Comparison of ENCODE assay signal across 9 mouse cellular contexts in the genomic region with DNA sequence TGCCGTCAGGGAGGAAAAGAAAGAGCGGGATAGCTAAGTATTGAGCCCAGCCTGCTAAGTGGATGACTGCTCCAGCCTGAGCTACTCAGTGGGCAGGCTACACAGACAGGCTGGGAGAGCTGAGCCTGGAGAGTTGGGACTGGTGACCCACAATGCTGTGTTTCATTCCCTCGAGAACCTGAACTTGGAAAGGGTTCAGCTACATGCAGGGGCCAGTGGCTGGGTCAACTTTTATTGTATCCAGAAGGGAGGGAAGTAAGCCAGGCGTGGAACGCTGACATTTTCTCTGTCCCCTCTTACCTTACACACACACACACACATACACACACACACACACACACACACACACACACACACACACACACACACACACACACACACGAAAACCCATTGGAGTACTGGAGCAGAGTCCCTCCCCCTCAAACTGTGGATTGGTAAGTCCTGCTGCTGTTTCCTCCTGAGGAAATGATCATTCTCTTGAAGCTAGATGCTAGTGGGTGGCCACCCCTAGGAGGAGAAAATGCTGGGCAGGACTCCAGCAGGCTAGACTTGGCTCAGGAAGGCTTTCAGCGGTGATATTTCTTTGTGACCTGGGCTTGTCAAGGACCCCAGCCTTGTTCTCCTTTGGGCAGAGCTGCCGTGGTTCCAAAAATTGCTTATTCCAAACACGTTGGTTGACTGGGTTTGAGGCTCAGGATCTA. TPM values are rescaled to one million over a fixed set of nuclear protein-coding genes. Genes with fewer than 3 reads are reported as not detected.
A peak's percentile ranks its signal among the peaks of the same experiment; 100 is the strongest.
DNase-seq lines count a peak whose midpoint lies in the region; ATAC-seq and TF ChIP-seq lines count a peak whose summit lies in the region.
"Had no signal": no experiment of that assay in that cellular context is flagged by ENCODE, and none has a peak within 500 bp of the region (broad histone marks: within the 10 kb centered on the region; RNA-seq: fewer than 3 reads in every experiment).

No protein-coding gene starts in this region.

- TF ChIP-seq CTCF in brain, embryonic 14.5 days (IDR thresholded peaks at IDR 0.05; ENCODE audit: borderline replicate concordance, extremely low read depth, insufficient read depth, insufficient read length): no peak

- peak overlapping the region; percentile 89 for H3K27ac ChIP-seq in heart, embryonic 16.5 days (ENCODE audit: low read length)
- peak overlapping the region; percentile 36; the same call in 1 of the 2 replicates for H3K27ac ChIP-seq in limb, embryonic 10.5 days
- 0 out of 2 replicates have a peak overlapping the region, but pooled peaks have one; percentile 13 for H3K27ac ChIP-seq in midbrain, embryonic 16.5 days (ENCODE audit: low read length)
- H3K27ac ChIP-seq: neural tube, embryonic 12.5 days had no signal

- peaks cover 4% of the 10 kb centered on the region; the same call in 1 of the 2 replicates for H3K36me3 ChIP-seq in heart, embryonic 16.5 days (ENCODE audit: control insufficient read depth, insufficient read depth)
- peaks cover 5% of the 10 kb centered on the region; the same call in 1 of the 2 replicates for H3K36me3 ChIP-seq in limb, embryonic 10.5 days
- no peaks in the 10 kb centered on the region for H3K36me3 ChIP-seq in midbrain, embryonic 16.5 days (ENCODE audit: control insufficient read depth, insufficient read depth, low read length)
- H3K36me3 ChIP-seq: neural tube, embryonic 12.5 days had no signal

- H3K4me1 ChIP-seq in heart, embryonic 16.5 days (ENCODE audit: control insufficient read depth, insufficient read depth, low read length): peaks cover 37% of the 10 kb centered on the region
- H3K4me1 ChIP-seq in limb, embryonic 10.5 days: peaks cover 52% of the 10 kb centered on the region
- 0 out of 2 replicates have a peak, but pooled peaks cover 3% of the 10 kb centered on the region for H3K4me1 ChIP-seq in midbrain, embryonic 16.5 days (ENCODE audit: control insufficient read depth, insufficient read depth, low read length)

- whole genome bisulfite sequencing in heart, embryonic 16.5 days: 27% methylated on average over 9 of the region's 9 CpGs
- 43% methylated on average over 9 of the region's 9 CpGs for WGBS in limb, embryonic 10.5 days
- WGBS in midbrain, embryonic 16.5 days: 60% methylated on average over 9 of the region's 9 CpGs

- H3K9ac ChIP-seq in heart, embryonic 16.5 days (ENCODE audit: low read length): peak overlapping the region; percentile 87
- no peak overlapping the region for H3K9ac ChIP-seq in midbrain, embryonic 16.5 days (ENCODE audit: low read depth, low read length)
- H3K9ac ChIP-seq: neural tube, embryonic 12.5 days had no signal

- peaks cover 6% of the 10 kb centered on the region; the same call in 1 of the 2 replicates for H3K9me3 ChIP-seq in heart, embryonic 16.5 days (replicated peaks; ENCODE audit: control insufficient read depth, low read length)
- H3K9me3 ChIP-seq in limb, embryonic 10.5 days (replicated peaks): no peaks in the 10 kb centered on the region
- no peaks in the 10 kb centered on the region for H3K9me3 ChIP-seq in midbrain, embryonic 16.5 days (replicated peaks; ENCODE audit: control insufficient read depth, low read length, poor library complexity, severe bottlenecking)

- H3K4me3 ChIP-seq in heart, embryonic 16.5 days (ENCODE audit: low read length): peak overlapping the region; percentile 92
- 0 out of 2 replicates have a peak overlapping the region, but pooled peaks have one; percentile 4 for H3K4me3 ChIP-seq in limb, embryonic 10.5 days
- H3K4me3 ChIP-seq in midbrain, embryonic 16.5 days (ENCODE audit: low read depth, low read length): no peak overlapping the region

- H3K4me2 ChIP-seq in heart, embryonic 16.5 days (ENCODE audit: low read depth, low read length): peak overlapping the region; percentile 76
- no peak overlapping the region for H3K4me2 ChIP-seq in midbrain, embryonic 16.5 days (ENCODE audit: low read length)
- H3K4me2 ChIP-seq: neural tube, embryonic 12.5 days had no signal

- DNase-seq in Muller cell, postnatal 12 days (ENCODE audit: inconsistent ontology term): peak; percentile 52
- peak; percentile 62 for DNase-seq in brain, embryonic 14.5 days (ENCODE audit: low read depth)
- DNase-seq in limb, embryonic 10.5 days (ENCODE audit: low spot score): no peak
- DNase-seq in embryo, embryonic 10 days (ENCODE audit: low spot score): no peak

- TF ChIP-seq POLR2A in brain, embryonic 14.5 days (IDR thresholded peaks at IDR 0.05; ENCODE audit: borderline replicate concordance, extremely low read depth, insufficient read depth, insufficient read length, poor library complexity, severe bottlenecking): no peak

- no peaks in the 10 kb centered on the region for H3K27me3 ChIP-seq in heart, embryonic 16.5 days (ENCODE audit: control insufficient read depth, insufficient read depth, low read length)
- peaks cover 39% of the 10 kb centered on the region for H3K27me3 ChIP-seq in limb, embryonic 10.5 days (ENCODE audit: low read depth, poor library complexity, severe bottlenecking)
- H3K27me3 ChIP-seq in midbrain, embryonic 16.5 days (ENCODE audit: control insufficient read depth, insufficient read depth, low read depth, low read length): peaks cover 31% of the 10 kb centered on the region

- ATAC-seq in heart, embryonic 16.5 days (replicated peaks; ENCODE audit: extremely low read depth, insufficient read depth, low FRiP score): peak; percentile 59
- no peak for ATAC-seq in midbrain, embryonic 16.5 days
- ATAC-seq in inflammation-experienced regulatory T-cells, adult 6 months: no peak
- no peak for ATAC-seq in granulocyte monocyte progenitor cell, adult 5-6 weeks (replicated peaks; ENCODE audit: poor library complexity, severe bottlenecking)

RNA-seq across cellular contexts. Expression of gene F11r, which starts 2.8 kb away (rescaled TPM):
- polyA plus RNA-seq in brain, embryonic 14.5 days (2012; rRNA removed): 3.9 and 7.3 TPM in 2 replicates
- 76.1 and 80.0 TPM in 2 replicates for polyA plus RNA-seq in heart, embryonic 16.5 days (2015; fragmentation: Nextera tagmentation; extraction: Ambion mirVana)
- 34.7 and 38.2 TPM in 2 replicates for polyA plus RNA-seq in limb, embryonic 10.5 days (2016; fragmentation: Nextera tagmentation; extraction: Ambion mirVana)
- polyA plus RNA-seq in midbrain, embryonic 16.5 days (2015; fragmentation: Nextera tagmentation; extraction: Ambion mirVana): 10.4 and 10.5 TPM in 2 replicates
- 1 to 10 TPM in 1 of 3 experiments, under 1 TPM in 2; 0.32 to 1.0 (median 0.55) TPM for polyA plus RNA-seq in inflammation-experienced regulatory T-cells, adult 6 months (2017; shearing (Covaris generic))
- total RNA-seq in granulocyte monocyte progenitor cell, adult 5-6 weeks (2014; fragmentation: Nextera tagmentation): not detected in 2 replicates
- 5.8 TPM in 1 of 2 replicates, not detected in the other for total RNA-seq in granulocyte monocyte progenitor cell, adult 5-6 weeks (2017)

RNA-seq across cellular contexts. Expression of gene Tstd1, which starts 21.5 kb away (rescaled TPM):
- 4.6 and 7.2 TPM in 2 replicates for polyA plus RNA-seq in brain, embryonic 14.5 days (2012; rRNA removed)
- 3.7 and 4.2 TPM in 2 replicates for polyA plus RNA-seq in heart, embryonic 16.5 days (2015; fragmentation: Nextera tagmentation; extraction: Ambion mirVana)
- 6.2 and 7.5 TPM in 2 replicates for polyA plus RNA-seq in limb, embryonic 10.5 days (2016; fragmentation: Nextera tagmentation; extraction: Ambion mirVana)
- polyA plus RNA-seq in midbrain, embryonic 16.5 days (2015; fragmentation: Nextera tagmentation; extraction: Ambion mirVana): 6.2 and 7.6 TPM in 2 replicates
- polyA plus RNA-seq in inflammation-experienced regulatory T-cells, adult 6 months (2017; shearing (Covaris generic)): 10 to 100 TPM in 2 of 3 experiments, 1 to 10 TPM in 1; 9.8 to 17.9 (median 12.6) TPM
- 10.1 and 14.9 TPM in 2 replicates for total RNA-seq in granulocyte monocyte progenitor cell, adult 5-6 weeks (2014; fragmentation: Nextera tagmentation)
- 3.7 TPM in 1 of 2 replicates, not detected in the other for total RNA-seq in granulocyte monocyte progenitor cell, adult 5-6 weeks (2017)

RNA-seq across cellular contexts. Expression of gene Usf1, which starts 29.1 kb away (rescaled TPM):
- 242 and 259 TPM in 2 replicates for polyA plus RNA-seq in brain, embryonic 14.5 days (2012; rRNA removed)
- 47.5 and 53.1 TPM in 2 replicates for polyA plus RNA-seq in heart, embryonic 16.5 days (2015; fragmentation: Nextera tagmentation; extraction: Ambion mirVana)
- polyA plus RNA-seq in limb, embryonic 10.5 days (2016; fragmentation: Nextera tagmentation; extraction: Ambion mirVana): 119 and 127 TPM in 2 replicates
- polyA plus RNA-seq in midbrain, embryonic 16.5 days (2015; fragmentation: Nextera tagmentation; extraction: Ambion mirVana): 197 and 201 TPM in 2 replicates
- polyA plus RNA-seq in inflammation-experienced regulatory T-cells, adult 6 months (2017; shearing (Covaris generic)): 10 to 100 TPM; 46.9 to 62.6 (median 57.2) TPM
- 51.3 and 64.2 TPM in 2 replicates for total RNA-seq in granulocyte monocyte progenitor cell, adult 5-6 weeks (2014; fragmentation: Nextera tagmentation)
- total RNA-seq in granulocyte monocyte progenitor cell, adult 5-6 weeks (2017): 71.0 and 71.5 TPM in 2 replicates

RNA-seq across cellular contexts. Expression of gene Arhgap30, which starts 51.4 kb away (rescaled TPM):
- 0.47 and 0.52 TPM in 2 replicates for polyA plus RNA-seq in brain, embryonic 14.5 days (2012; rRNA removed)
- polyA plus RNA-seq in heart, embryonic 16.5 days (2015; fragmentation: Nextera tagmentation; extraction: Ambion mirVana): 3.5 and 7.5 TPM in 2 replicates
- 0.56 and 0.69 TPM in 2 replicates for polyA plus RNA-seq in limb, embryonic 10.5 days (2016; fragmentation: Nextera tagmentation; extraction: Ambion mirVana)
- 0.45 and 0.59 TPM in 2 replicates for polyA plus RNA-seq in midbrain, embryonic 16.5 days (2015; fragmentation: Nextera tagmentation; extraction: Ambion mirVana)
- 10 to 100 TPM; 73.5 to 84.6 (median 78.0) TPM for polyA plus RNA-seq in inflammation-experienced regulatory T-cells, adult 6 months (2017; shearing (Covaris generic))
- 47.2 and 53.5 TPM in 2 replicates for total RNA-seq in granulocyte monocyte progenitor cell, adult 5-6 weeks (2014; fragmentation: Nextera tagmentation)
- 63.0 and 67.1 TPM in 2 replicates for total RNA-seq in granulocyte monocyte progenitor cell, adult 5-6 weeks (2017)

Comparison
In these comparisons a context has a peak if more than half of its experiments do, and no peak if none do; other contexts are left out.
1. DNase-seq: peak in Muller cell, postnatal 12 days (single experiment) and brain, embryonic 14.5 days (single experiment); none in limb, embryonic 10.5 days (single experiment) and embryo, embryonic 10 days (single experiment).
2. H3K27ac ChIP-seq: peak in every context shown above with its lines; median percentile 89 in heart, embryonic 16.5 days; 36 in limb, embryonic 10.5 days; 13 in midbrain, embryonic 16.5 days.